ENCODE assay signal across 28 mouse cellular contexts in the genomic region with DNA sequence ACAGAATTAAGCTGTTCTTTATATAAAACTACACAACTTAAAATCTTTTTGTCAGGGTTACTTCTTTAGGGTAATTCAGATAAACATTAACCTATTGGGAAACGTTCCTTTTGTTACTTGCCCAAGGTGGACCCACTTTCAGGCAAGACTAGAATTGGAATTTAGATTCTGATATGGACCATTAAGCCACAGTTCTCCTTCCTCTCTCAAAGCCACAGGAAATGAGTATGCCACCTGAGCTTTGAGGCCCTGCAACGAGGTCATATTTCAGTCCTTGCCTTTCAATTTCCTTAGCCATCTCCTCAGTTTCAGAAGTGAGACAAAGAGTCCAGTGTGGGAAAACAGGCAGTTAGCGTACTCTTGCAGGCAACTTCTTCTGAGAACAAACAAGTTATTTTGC.
DNase-seq lines count a peak whose midpoint lies in the region; ATAC-seq lines count a peak whose summit lies in the region.
"Had no signal": no experiment of that assay in that cellular context is flagged by ENCODE, and none has a peak within 500 bp of the region (broad histone marks: within the 10 kb centered on the region; RNA-seq: fewer than 3 reads in every experiment).

No protein-coding gene starts in this region.

- no peaks in the 10 kb centered on the region for H3K4me1 ChIP-seq in embryonic facial prominence, embryonic 11.5 days (ENCODE audit: control insufficient read depth, insufficient read depth, low read length)
- H3K4me1 ChIP-seq in limb, embryonic 11.5 days (ENCODE audit: control insufficient read depth, insufficient read depth, low read length): no peaks in the 10 kb centered on the region
- H3K4me1 ChIP-seq: forebrain, embryonic 13.5 days; heart, embryonic 15.5 days; intestine, embryonic 15.5 days; limb, embryonic 15.5 days; liver, embryonic 13.5 days; midbrain, embryonic 10.5 days; midbrain, embryonic 15.5 days; neural tube, embryonic 15.5 days had no signal

- ATAC-seq in embryonic facial prominence, embryonic 11.5 days (replicated peaks; ENCODE audit: insufficient number of reproducible peaks, low FRiP score, low TSS enrichment, low read depth): no peak
- ATAC-seq in limb, embryonic 11.5 days (ENCODE audit: insufficient number of reproducible peaks, low FRiP score, low TSS enrichment, low read depth): peak; percentile 79; the same call in 1 of the 2 replicates
- ATAC-seq: forebrain, embryonic 13.5 days; hindbrain, embryonic 16.5 days; intestine, embryonic 15.5 days; midbrain, embryonic 15.5 days had no signal

- no peaks in the 10 kb centered on the region for H3K36me3 ChIP-seq in embryonic facial prominence, embryonic 11.5 days (replicated peaks; ENCODE audit: control insufficient read depth, insufficient read depth, low read depth, low read length)
- H3K36me3 ChIP-seq in limb, embryonic 11.5 days (ENCODE audit: control insufficient read depth, insufficient read depth, low read length): no peaks in the 10 kb centered on the region
- H3K36me3 ChIP-seq: G1E; heart, embryonic 15.5 days; intestine, embryonic 15.5 days; limb, embryonic 15.5 days; liver, embryonic 13.5 days; midbrain, embryonic 10.5 days; midbrain, embryonic 15.5 days; neural tube, embryonic 15.5 days had no signal

- no peak overlapping the region for H3K4me3 ChIP-seq in embryonic facial prominence, embryonic 11.5 days (ENCODE audit: low read depth, low read length)
- no peak overlapping the region for H3K4me3 ChIP-seq in limb, embryonic 11.5 days (ENCODE audit: low read depth, low read length)
- H3K4me3 ChIP-seq: forebrain, embryonic 13.5 days; heart, embryonic 15.5 days; intestine, embryonic 15.5 days; limb, embryonic 15.5 days; liver, embryonic 13.5 days; midbrain, embryonic 10.5 days; midbrain, embryonic 15.5 days; neural tube, embryonic 15.5 days had no signal

- H3K27ac ChIP-seq in embryonic facial prominence, embryonic 11.5 days (replicated peaks; ENCODE audit: low read depth, low read length): no peak overlapping the region
- H3K27ac ChIP-seq in limb, embryonic 11.5 days (replicated peaks; ENCODE audit: low read depth, low read length): peak overlapping the region; percentile 70
- H3K27ac ChIP-seq: forebrain, embryonic 13.5 days; heart, embryonic 15.5 days; intestine, embryonic 15.5 days; limb, embryonic 15.5 days; liver, embryonic 13.5 days; midbrain, embryonic 10.5 days; midbrain, embryonic 15.5 days; neural tube, embryonic 15.5 days had no signal

- peak; percentile 26 for DNase-seq in embryo, embryonic 10 days (ENCODE audit: low spot score)
- no peak for DNase-seq in embryo, embryonic 9.5 days (ENCODE audit: extremely low spot score)
- peak; percentile 1 for DNase-seq in 416B (ENCODE audit: low read depth)
- peak; percentile 42 for DNase-seq in embryonic facial prominence, embryonic 11.5 days (ENCODE audit: low spot score)
- peak; percentile 54 for DNase-seq in limb, embryonic 11.5 days (ENCODE audit: low spot score)
- DNase-seq in adipocyte (ENCODE audit: low spot score): no peak
- DNase-seq in cerebellum, adult 11 months: no peak
- no peak for DNase-seq in urinary bladder, postnatal 36 days (ENCODE audit: low spot score in 2 of 2)
- DNase-seq: adrenal gland, postnatal 14 days; cerebellum, adult 18-20 months; cerebellum, postnatal 10 days; gastrocnemius, postnatal 14 days; kidney, postnatal 10 days; liver, embryonic 13.5 days; lung, embryonic 14.5 days; lung, postnatal 14 days; retina, postnatal 1 day; right cerebral cortex, postnatal 14 days; thymus, postnatal 14 days had no signal

- 31% methylated on average over 3 of the region's 3 CpGs for WGBS in embryonic facial prominence, embryonic 11.5 days
- WGBS in limb, embryonic 11.5 days: 18% methylated on average over 3 of the region's 3 CpGs

- H3K9ac ChIP-seq in embryonic facial prominence, embryonic 11.5 days (replicated peaks; ENCODE audit: low read length): no peak overlapping the region
- no peak overlapping the region for H3K9ac ChIP-seq in limb, embryonic 11.5 days (ENCODE audit: low read length)
- H3K9ac ChIP-seq: forebrain, embryonic 13.5 days; heart, embryonic 15.5 days; intestine, embryonic 15.5 days; limb, embryonic 15.5 days; liver, embryonic 13.5 days; lung, embryonic 14.5 days; midbrain, embryonic 15.5 days; neural tube, embryonic 15.5 days had no signal

- no peaks in the 10 kb centered on the region for H3K9me3 ChIP-seq in embryonic facial prominence, embryonic 11.5 days (replicated peaks; ENCODE audit: control insufficient read depth, low read length)
- H3K9me3 ChIP-seq in limb, embryonic 11.5 days (ENCODE audit: control insufficient read depth, low read length): no peaks in the 10 kb centered on the region
- H3K9me3 ChIP-seq: forebrain, embryonic 13.5 days; G1E; heart, embryonic 15.5 days; intestine, embryonic 15.5 days; limb, embryonic 15.5 days; liver, embryonic 13.5 days; midbrain, embryonic 10.5 days; midbrain, embryonic 15.5 days; neural tube, embryonic 15.5 days had no signal

- H3K27me3 ChIP-seq in embryonic facial prominence, embryonic 11.5 days (ENCODE audit: control insufficient read depth, insufficient read depth, low read length): no peaks in the 10 kb centered on the region
- H3K27me3 ChIP-seq in limb, embryonic 11.5 days (ENCODE audit: control insufficient read depth, insufficient read depth, low read length): no peaks in the 10 kb centered on the region
- H3K27me3 ChIP-seq: forebrain, embryonic 13.5 days; heart, embryonic 15.5 days; intestine, embryonic 15.5 days; limb, embryonic 15.5 days; liver, embryonic 13.5 days; midbrain, embryonic 15.5 days; neural tube, embryonic 15.5 days had no signal

- H3K4me2 ChIP-seq in embryonic facial prominence, embryonic 11.5 days (ENCODE audit: low read depth, low read length): no peak overlapping the region
- H3K4me2 ChIP-seq in limb, embryonic 11.5 days (ENCODE audit: low read depth, severe bottlenecking): no peak overlapping the region
- H3K4me2 ChIP-seq: forebrain, embryonic 13.5 days; heart, embryonic 15.5 days; intestine, embryonic 15.5 days; limb, embryonic 15.5 days; liver, embryonic 13.5 days; lung, embryonic 14.5 days; midbrain, embryonic 15.5 days; neural tube, embryonic 15.5 days had no signal

Comparison
In these comparisons a context has a peak if more than half of its experiments do, and no peak if none do; other contexts are left out.
1. DNase-seq: peak in embryo, embryonic 10 days (single experiment), 416B (single experiment), embryonic facial prominence, embryonic 11.5 days (single experiment) and limb, embryonic 11.5 days (single experiment); none in embryo, embryonic 9.5 days (single experiment), adipocyte (single experiment), cerebellum, adult 11 months (single experiment) and urinary bladder, postnatal 36 days (0 of 2).